Mouse (Mus musculus) limb, embryonic 14.5 days (tissue): Measurements from ENCODE around the gene F13a1. TPM values are rescaled to one million over a fixed set of nuclear protein-coding genes. Genes with fewer than 3 reads are reported as not detected.
A peak's percentile ranks its signal among the peaks of the same experiment; 100 is the strongest.

ENCODE experiments used
- ATAC-seq: fragments of 200-750 bp; cut with Nextera tagmentation; 2 replicates; pipeline ENCODE4 v1.8.0; 2017; ENCODE audit warnings: low read depth, moderate number of reproducible peaks, moderate TSS enrichment; ENCODE audit not compliant: low FRiP score
- DNase-seq: peaks from one replicate; pipeline ENCODE4 v3.0.0-alpha.2; 2015; ENCODE audit warnings: low spot score
- H3K27ac ChIP-seq: fragments of 300-500 bp; sonication (generic); replicated peaks from 2 replicates; pipeline ENCODE4 v1.5.1; 2014; ENCODE audit warnings: low read depth, mild to moderate bottlenecking, low read length, moderate library complexity, mixed read lengths
- H3K27me3 ChIP-seq: fragments of 300-500 bp; sonication (generic); 2 replicates; pipeline ENCODE4 v1.6.1; 2014; ENCODE audit warnings: low read length, mixed read lengths; ENCODE audit not compliant: control insufficient read depth, insufficient read depth
- H3K36me3 ChIP-seq: fragments of 300-500 bp; sonication (generic); 2 replicates; pipeline ENCODE4 v1.6.1; 2014; ENCODE audit warnings: mild to moderate bottlenecking, low read length, moderate library complexity, mixed read lengths; ENCODE audit not compliant: control insufficient read depth, insufficient read depth
- H3K4me1 ChIP-seq: fragments of 300-500 bp; sonication (generic); 2 replicates; pipeline ENCODE4 v1.6.1; 2014; ENCODE audit warnings: antibody characterized with exemption, low read length, mixed read lengths; ENCODE audit not compliant: control insufficient read depth, insufficient read depth
- H3K4me2 ChIP-seq: fragments of 300-500 bp; sonication (generic); replicated peaks from 2 replicates; pipeline ENCODE4 v1.6.1; 2014; ENCODE audit warnings: low read depth, mild to moderate bottlenecking, low read length, moderate library complexity; ENCODE audit not compliant: severe bottlenecking
- H3K4me3 ChIP-seq: fragments of 300-500 bp; sonication (generic); replicated peaks from 2 replicates; pipeline ENCODE4 v1.5.1; 2014; ENCODE audit warnings: low read length
- H3K9ac ChIP-seq: fragments of 300-500 bp; sonication (generic); 2 replicates; pipeline ENCODE4 v1.6.1; 2014; ENCODE audit warnings: mild to moderate bottlenecking, low read depth, low read length, moderate library complexity; ENCODE audit not compliant: severe bottlenecking
- H3K9me3 ChIP-seq: fragments of 300-500 bp; sonication (generic); 2 replicates; pipeline ENCODE4 v1.6.1; 2016; ENCODE audit warnings: low read length; ENCODE audit not compliant: control insufficient read depth
- POLR2A ChIP-seq: fragments of 200-500 bp; IDR thresholded peaks from 2 replicates; pipeline ENCODE4 v1.8.0; 2012; ENCODE audit warnings: inconsistent platforms, mild to moderate bottlenecking, moderate library complexity, borderline replicate concordance; ENCODE audit not compliant: insufficient read depth, insufficient read length; ENCODE audit errors: extremely low read depth
- WGBS: fragments of 180-500 bp; shearing (Covaris S2); extraction: QIAGEN DNeasy Blood & Tissue Kit; methylation state at CpG from one replicate; pipeline ENCODE4 v1.1.7; 2014; 5-methylcytosine and 5-hydroxymethylcytosine counted together
- polyA plus RNA-seq, 2 experiments: library from polyadenylated mRNA; depleted of rRNA in 1 of 2; stranded (reverse) in 1 of 2; unstranded in 1 of 2; fragments of >200 nt; fragmentation: Nextera tagmentation in 1 of 2; extraction: Ambion mirVana in 1 of 2; gene quantifications; 2 replicates each; pipeline versions ENCODE4 v1.2.1 to v1.2.3; 2012 to 2014

The F13a1 gene
- polyA plus RNA-seq, 2 experiments: 12.9 to 17.3 TPM

DNA sequence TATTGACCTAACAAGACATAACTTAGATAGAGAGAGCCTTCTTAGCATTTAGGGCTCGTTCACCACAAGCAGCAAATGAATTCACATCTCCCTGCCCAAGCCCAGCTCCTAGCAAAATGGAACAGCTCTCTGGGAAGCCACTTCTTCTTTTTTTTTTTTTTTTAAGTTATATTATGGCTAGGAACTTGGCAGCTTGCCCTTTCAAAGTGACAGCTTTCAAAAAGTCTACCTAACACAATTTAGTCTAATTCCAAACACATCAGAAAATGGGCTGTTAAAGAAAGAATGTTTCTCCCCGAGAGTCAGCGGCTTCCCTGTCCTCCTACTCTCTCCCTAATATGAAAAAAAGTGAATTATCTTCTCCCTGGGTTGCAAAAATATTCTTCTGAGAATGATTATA lies 15.3 kb downstream of the F13a1 start:
- Histone ChIP-seq H3K4me3 (no peak overlapping the region), H3K4me2 (no peak overlapping the region), H3K27me3 (no peaks in the 10 kb centered on the region), H3K27ac (no peak overlapping the region), H3K9me3 (no peaks in the 10 kb centered on the region), H3K9ac (no peak overlapping the region), H3K36me3 (no peaks in the 10 kb centered on the region), H3K4me1 (no peaks in the 10 kb centered on the region)
- DNase-seq (no peak), ATAC-seq (no peak)
- TF ChIP-seq POLR2A: no peak
- 60% methylated on average over 3 of the region's 3 CpGs for WGBS

- DNase-seq: no peak
- Histone ChIP-seq H3K36me3 (no peaks in the 10 kb centered on the region), H3K4me2 (no peak overlapping the region), H3K9me3 (0 out of 2 replicates have a peak, but pooled peaks cover 2% of the 10 kb centered on the region), H3K9ac (no peak overlapping the region), H3K27me3 (no peaks in the 10 kb centered on the region), H3K27ac (no peak overlapping the region), H3K4me1 (no peaks in the 10 kb centered on the region), H3K4me3 (no peak overlapping the region)
- TF ChIP-seq POLR2A: no peak
- 69% methylated on average over 4 of the region's 4 CpGs for WGBS
- ATAC-seq: no peak
These were observed 24.0 kb downstream of the F13a1 start for GRCm38 (mm10) chr13:37025996-37026579.

- Histone ChIP-seq H3K4me3 (no peak overlapping the region), H3K4me1 (no peaks in the 10 kb centered on the region), H3K9ac (no peak overlapping the region), H3K27me3 (no peaks in the 10 kb centered on the region), H3K27ac (no peak overlapping the region), H3K9me3 (no peaks in the 10 kb centered on the region), H3K36me3 (no peaks in the 10 kb centered on the region), H3K4me2 (no peak overlapping the region)
- ATAC-seq (no peak), DNase-seq (no peak)
- no peak for TF ChIP-seq POLR2A
- 84% methylated on average over 2 of the region's 2 CpGs for WGBS
These were observed 28.5 kb downstream of the F13a1 start for GRCm38 (mm10) chr13:37021575-37021974.

GRCm38 (mm10) chr13:37010771-37011170 lies 39.3 kb downstream of the F13a1 start:
- WGBS: 86% methylated on average over 5 of the region's 5 CpGs
- ATAC-seq: no peak

DNA sequence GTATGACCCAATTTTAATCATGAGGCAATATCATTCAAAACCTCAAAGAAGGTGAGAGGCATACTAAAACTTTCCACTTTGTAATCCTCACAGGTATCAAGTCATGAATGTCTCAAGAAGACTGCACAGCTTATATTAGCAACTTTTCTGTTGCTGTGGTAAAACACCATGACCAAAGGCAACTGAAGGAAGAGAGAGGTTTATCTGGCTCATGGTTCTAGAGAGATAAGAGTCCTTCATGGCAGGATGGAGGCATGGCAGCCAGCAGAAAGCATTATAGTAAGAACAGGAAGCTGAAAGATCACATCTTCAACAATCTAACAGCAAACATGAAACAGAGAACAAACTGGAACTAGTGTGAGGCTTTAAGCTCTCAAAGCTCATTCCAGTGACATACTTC lies 43.8 kb downstream of the F13a1 start:
- DNase-seq (no peak), ATAC-seq (no peak)
- Histone ChIP-seq H3K27me3 (no peaks in the 10 kb centered on the region), H3K9me3 (no peaks in the 10 kb centered on the region), H3K36me3 (no peaks in the 10 kb centered on the region), H3K4me3 (no peak overlapping the region), H3K27ac (no peak overlapping the region), H3K4me1 (no peaks in the 10 kb centered on the region), H3K4me2 (no peak overlapping the region), H3K9ac (no peak overlapping the region)
- TF ChIP-seq POLR2A: no peak

More at GRCm38 (mm10) chr13:37010771-37011170, 39.3 kb downstream of the F13a1 start:
- H3K27ac ChIP-seq: no peak overlapping the region
- TF ChIP-seq POLR2A: no peak
- H3K27me3 ChIP-seq: no peaks in the 10 kb centered on the region
- no peaks in the 10 kb centered on the region for H3K4me1 ChIP-seq
- no peaks in the 10 kb centered on the region for H3K9me3 ChIP-seq
- no peaks in the 10 kb centered on the region for H3K36me3 ChIP-seq
- no peak overlapping the region for H3K4me2 ChIP-seq
- DNase-seq: no peak
- H3K4me3 ChIP-seq: no peak overlapping the region
- H3K9ac ChIP-seq: no peak overlapping the region

- H3K27ac ChIP-seq: 0 out of 2 replicates have a peak overlapping the region, but pooled peaks have one; percentile 13
- no peak overlapping the region for H3K4me3 ChIP-seq
- DNase-seq (no peak), ATAC-seq (peak; percentile 53; the same call in 1 of the 2 replicates)
- no peak overlapping the region for H3K9ac ChIP-seq
- TF ChIP-seq POLR2A: no peak
- no peaks in the 10 kb centered on the region for H3K27me3 ChIP-seq
- H3K36me3 ChIP-seq: no peaks in the 10 kb centered on the region
- no peaks in the 10 kb centered on the region for H3K4me1 ChIP-seq
- 42% methylated on average over 6 of the region's 6 CpGs for WGBS
- H3K9me3 ChIP-seq: no peaks in the 10 kb centered on the region
- H3K4me2 ChIP-seq: no peak overlapping the region
These were observed 50.8 kb downstream of the F13a1 start for GRCm38 (mm10) chr13:36999210-36999705.
